In the genomic region with DNA sequence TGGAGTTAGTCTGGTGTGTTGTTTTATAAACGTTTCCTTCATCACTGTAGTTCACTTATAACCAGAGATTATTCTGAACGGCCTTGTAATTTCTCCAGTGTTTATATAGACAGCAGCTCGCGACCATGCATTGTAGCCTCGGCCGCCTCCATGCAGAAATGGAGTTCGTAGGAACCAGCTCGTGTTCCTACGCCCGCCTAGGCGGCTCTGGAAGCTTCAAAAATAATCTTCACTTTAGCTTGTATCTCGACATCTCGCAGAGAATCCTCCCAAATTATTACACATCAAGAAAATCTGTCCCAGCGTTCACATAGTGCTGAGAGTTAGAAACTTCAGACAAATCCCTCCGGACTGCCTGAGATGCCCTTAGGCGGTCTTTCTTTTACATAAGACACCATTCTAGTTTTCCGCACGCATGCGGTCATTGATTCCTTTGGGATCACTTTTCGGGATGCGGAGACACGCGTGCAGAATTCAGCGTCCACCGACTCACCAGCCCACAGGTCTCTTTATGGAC, we compare ENCODE assay signal across 8 mouse cellular contexts. TPM values are rescaled to one million over a fixed set of nuclear protein-coding genes. Genes with fewer than 3 reads are reported as not detected.
DNase-seq lines count a peak whose midpoint lies in the region; ATAC-seq and TF ChIP-seq lines count a peak whose summit lies in the region.

No protein-coding gene starts in this region.

- intact Hi-C loops in heart, postnatal 25 days (cut with DNase I), result no loop called here

- TF ChIP-seq POLR2A in ES-Bruce4 (IDR thresholded peaks at IDR 0.05; ENCODE audit: insufficient read depth, low read length), result no peak
- TF ChIP-seq POLR2A in embryonic fibroblast, embryonic 13.5 days (IDR thresholded peaks at IDR 0.05; ENCODE audit: low read depth, low read length), result peak; percentile 66
- TF ChIP-seq POLR2A in limb, embryonic 14.5 days (IDR thresholded peaks at IDR 0.05; ENCODE audit: borderline replicate concordance, extremely low read depth, insufficient read depth, insufficient read length), result no peak; the same call in 1 of the 2 replicates

- H3K9me3 ChIP-seq in ES-Bruce4 (replicated peaks; ENCODE audit: control insufficient read depth, insufficient read depth, low read length, poor library complexity, severe bottlenecking), result no peaks in the 10 kb centered on the region
- no peaks in the 10 kb centered on the region for H3K9me3 ChIP-seq in hindbrain, embryonic 16.5 days (ENCODE audit: control insufficient read depth, low read length)
- no peaks in the 10 kb centered on the region for H3K9me3 ChIP-seq in limb, embryonic 14.5 days (ENCODE audit: control insufficient read depth, low read length)
- H3K9me3 ChIP-seq in neural tube, embryonic 13.5 days, result no peaks in the 10 kb centered on the region

- peak; percentile 59 for DNase-seq in heart, adult 8-10 months (ENCODE audit: low spot score)
- no peak for DNase-seq in heart, postnatal 25 days (ENCODE audit: low spot score)
- DNase-seq in limb, embryonic 14.5 days (ENCODE audit: low spot score), result peak; percentile 64
- no peak for DNase-seq in retina, postnatal 1 day

- no peak for TF ChIP-seq CTCF in ES-Bruce4 (IDR thresholded peaks at IDR 0.05; ENCODE audit: low read depth, low read length)
- TF ChIP-seq CTCF in embryonic fibroblast, embryonic 13.5 days (IDR thresholded peaks at IDR 0.05; ENCODE audit: borderline replicate concordance, insufficient read depth, low read length), result no peak

- peak overlapping the region; percentile 64 for H3K4me2 ChIP-seq in hindbrain, embryonic 16.5 days (ENCODE audit: low read length)
- H3K4me2 ChIP-seq in limb, embryonic 14.5 days (replicated peaks; ENCODE audit: low read depth, low read length, severe bottlenecking), result peak overlapping the region; percentile 57
- H3K4me2 ChIP-seq in neural tube, embryonic 13.5 days, result peak overlapping the region; percentile 62

- H3K4me1 ChIP-seq in ES-Bruce4 (ENCODE audit: control insufficient read depth, insufficient read depth, low read length), result no peaks in the 10 kb centered on the region
- peaks cover 6% of the 10 kb centered on the region for H3K4me1 ChIP-seq in embryonic fibroblast, embryonic 13.5 days (ENCODE audit: control insufficient read depth, insufficient read depth, low read length)
- peaks cover 17% of the 10 kb centered on the region for H3K4me1 ChIP-seq in hindbrain, embryonic 16.5 days (ENCODE audit: control insufficient read depth, insufficient read depth, low read depth, low read length)
- peaks cover 23% of the 10 kb centered on the region for H3K4me1 ChIP-seq in limb, embryonic 14.5 days (ENCODE audit: control insufficient read depth, insufficient read depth, low read length)
- H3K4me1 ChIP-seq in neural tube, embryonic 13.5 days (replicated peaks), result peaks cover 33% of the 10 kb centered on the region

- no peaks in the 10 kb centered on the region for H3K27me3 ChIP-seq in ES-Bruce4 (ENCODE audit: control insufficient read depth, insufficient read depth, low read length, poor library complexity, severe bottlenecking)
- no peaks in the 10 kb centered on the region for H3K27me3 ChIP-seq in hindbrain, embryonic 16.5 days (replicated peaks; ENCODE audit: control insufficient read depth, insufficient read depth, low read length)
- H3K27me3 ChIP-seq in limb, embryonic 14.5 days (ENCODE audit: control insufficient read depth, insufficient read depth, low read length), result no peaks in the 10 kb centered on the region
- H3K27me3 ChIP-seq in neural tube, embryonic 13.5 days, result no peaks in the 10 kb centered on the region

- H3K4me3 ChIP-seq in ES-Bruce4 (ENCODE audit: low read depth, low read length), result peak overlapping the region; percentile 92
- H3K4me3 ChIP-seq in embryonic fibroblast, embryonic 13.5 days (ENCODE audit: insufficient read depth, low read length), result peak overlapping the region; percentile 77
- H3K4me3 ChIP-seq in hindbrain, embryonic 16.5 days (ENCODE audit: low read length), result peak overlapping the region; percentile 100
- H3K4me3 ChIP-seq in limb, embryonic 14.5 days (replicated peaks; ENCODE audit: low read length), result peak overlapping the region; percentile 77
- H3K4me3 ChIP-seq in neural tube, embryonic 13.5 days, result peak overlapping the region; percentile 95

- H3K9ac ChIP-seq in ES-Bruce4 (ENCODE audit: low read depth, poor library complexity, severe bottlenecking), result peak overlapping the region; percentile 91
- H3K9ac ChIP-seq in hindbrain, embryonic 16.5 days (ENCODE audit: low read depth, low read length), result peak overlapping the region; percentile 64
- peak overlapping the region; percentile 66 for H3K9ac ChIP-seq in limb, embryonic 14.5 days (ENCODE audit: low read depth, low read length, severe bottlenecking)
- peak overlapping the region; percentile 74 for H3K9ac ChIP-seq in neural tube, embryonic 13.5 days

- H3K27ac ChIP-seq in ES-Bruce4 (ENCODE audit: insufficient read depth, low read length), result peak overlapping the region; percentile 23; the same call in 1 of the 2 replicates
- H3K27ac ChIP-seq in embryonic fibroblast, embryonic 13.5 days (ENCODE audit: insufficient read depth, low read length), result peak overlapping the region; percentile 86
- H3K27ac ChIP-seq in hindbrain, embryonic 16.5 days (ENCODE audit: low read depth, low read length), result peak overlapping the region; percentile 78
- H3K27ac ChIP-seq in limb, embryonic 14.5 days (replicated peaks; ENCODE audit: low read depth, low read length), result peak overlapping the region; percentile 82
- peak overlapping the region; percentile 78 for H3K27ac ChIP-seq in neural tube, embryonic 13.5 days (replicated peaks)

- TF ChIP-seq EP300 in ES-Bruce4 (IDR thresholded peaks at IDR 0.05; ENCODE audit: insufficient read depth, low read depth, low read length), result no peak

- ATAC-seq in hindbrain, embryonic 16.5 days, result peak; percentile 63
- ATAC-seq in limb, embryonic 14.5 days (ENCODE audit: low FRiP score, low read depth), result peak; percentile 8
- peak; percentile 54 for ATAC-seq in neural tube, embryonic 13.5 days (ENCODE audit: low read depth)

- WGBS in hindbrain, embryonic 16.5 days, result under 1% methylated on average over 25 of the region's 25 CpGs
- WGBS in limb, embryonic 14.5 days, result 1% methylated on average over 25 of the region's 25 CpGs
- WGBS in neural tube, embryonic 13.5 days, result under 1% methylated on average over 25 of the region's 25 CpGs

- H3K36me3 ChIP-seq in ES-Bruce4 (ENCODE audit: control insufficient read depth, insufficient read depth, low read length, poor library complexity, severe bottlenecking), result peaks cover 7% of the 10 kb centered on the region; the same call in 1 of the 2 replicates
- H3K36me3 ChIP-seq in hindbrain, embryonic 16.5 days (ENCODE audit: control insufficient read depth, insufficient read depth, low read length), result no peaks in the 10 kb centered on the region
- H3K36me3 ChIP-seq in limb, embryonic 14.5 days (ENCODE audit: control insufficient read depth, insufficient read depth, low read length), result no peaks in the 10 kb centered on the region
- no peaks in the 10 kb centered on the region for H3K36me3 ChIP-seq in neural tube, embryonic 13.5 days

RNA-seq across cellular contexts. Expression of a gene that starts 5.9 kb away (rescaled TPM):
- total RNA-seq in heart, adult 8-10 months (2022), result 100 to 1,000 TPM; 170 to 189 (median 180) TPM
- total RNA-seq in heart, postnatal 25 days (2021), result 100 to 1,000 TPM; 192 to 213 TPM
- polyA plus RNA-seq in ES-Bruce4 (2011; ENCODE audit: insufficient read depth, insufficient read length, low read depth, missing spikeins), result 1,007 and 1,035 TPM in 2 replicates
- 479 and 482 TPM in 2 replicates for polyA plus RNA-seq in embryonic fibroblast, embryonic 13.5 days (2011; ENCODE audit: insufficient read length, low read depth, missing spikeins)
- 250 and 271 TPM in 2 replicates for polyA plus RNA-seq in hindbrain, embryonic 16.5 days (2015; fragmentation: Nextera tagmentation; extraction: Ambion mirVana)
- polyA plus RNA-seq in limb, embryonic 14.5 days (2012; rRNA removed), result 385 and 486 TPM in 2 replicates
- polyA plus RNA-seq in limb, embryonic 14.5 days (2014; fragmentation: Nextera tagmentation; extraction: Ambion mirVana), result 609 and 633 TPM in 2 replicates
- polyA plus RNA-seq in neural tube, embryonic 13.5 days (2015; fragmentation: Nextera tagmentation; extraction: Ambion mirVana), result 298 and 333 TPM in 2 replicates

RNA-seq across cellular contexts. Expression of a gene that starts 31.4 kb away (rescaled TPM):
- total RNA-seq in heart, adult 8-10 months (2022), result not detected
- not detected for total RNA-seq in heart, postnatal 25 days (2021)
- polyA plus RNA-seq in ES-Bruce4 (2011; ENCODE audit: insufficient read depth, insufficient read length, low read depth, missing spikeins), result not detected in 2 replicates
- polyA plus RNA-seq in embryonic fibroblast, embryonic 13.5 days (2011; ENCODE audit: insufficient read length, low read depth, missing spikeins), result not detected in 2 replicates
- 1.7 and 2.5 TPM in 2 replicates for polyA plus RNA-seq in hindbrain, embryonic 16.5 days (2015; fragmentation: Nextera tagmentation; extraction: Ambion mirVana)
- polyA plus RNA-seq in limb, embryonic 14.5 days (2012; rRNA removed), result not detected in 2 replicates
- 1.4 and 2.5 TPM in 2 replicates for polyA plus RNA-seq in limb, embryonic 14.5 days (2014; fragmentation: Nextera tagmentation; extraction: Ambion mirVana)
- 2.6 and 2.7 TPM in 2 replicates for polyA plus RNA-seq in neural tube, embryonic 13.5 days (2015; fragmentation: Nextera tagmentation; extraction: Ambion mirVana)

RNA-seq across cellular contexts. Expression of a gene that starts 44.2 kb away (rescaled TPM):
- under 1 TPM in 3 of 4 experiments, not detected in 1; 0.22 to 0.41 (median 0.26) TPM for total RNA-seq in heart, adult 8-10 months (2022)
- total RNA-seq in heart, postnatal 25 days (2021), result under 1 TPM; 0.16 to 0.25 TPM
- 8.8 and 9.4 TPM in 2 replicates for polyA plus RNA-seq in ES-Bruce4 (2011; ENCODE audit: insufficient read depth, insufficient read length, low read depth, missing spikeins)
- 4.9 and 5.5 TPM in 2 replicates for polyA plus RNA-seq in embryonic fibroblast, embryonic 13.5 days (2011; ENCODE audit: insufficient read length, low read depth, missing spikeins)
- polyA plus RNA-seq in hindbrain, embryonic 16.5 days (2015; fragmentation: Nextera tagmentation; extraction: Ambion mirVana), result 17.2 and 18.3 TPM in 2 replicates
- 7.4 and 8.6 TPM in 2 replicates for polyA plus RNA-seq in limb, embryonic 14.5 days (2012; rRNA removed)
- polyA plus RNA-seq in limb, embryonic 14.5 days (2014; fragmentation: Nextera tagmentation; extraction: Ambion mirVana), result 9.7 and 11.8 TPM in 2 replicates
- 12.2 and 12.4 TPM in 2 replicates for polyA plus RNA-seq in neural tube, embryonic 13.5 days (2015; fragmentation: Nextera tagmentation; extraction: Ambion mirVana)

Comparison
In these comparisons a context has a peak if more than half of its experiments do, and no peak if none do; other contexts are left out.
1. DNase-seq: peak in heart, adult 8-10 months (single experiment) and limb, embryonic 14.5 days (single experiment); none in heart, postnatal 25 days (single experiment) and retina, postnatal 1 day (single experiment).
2. H3K27ac ChIP-seq: peak in every context shown above with its lines; median percentile 86 in embryonic fibroblast, embryonic 13.5 days; 82 in limb, embryonic 14.5 days; 78 in hindbrain, embryonic 16.5 days; 78 in neural tube, embryonic 13.5 days; 23 in ES-Bruce4.
3. ATAC-seq: peak in every context shown above with its lines; median percentile 63 in hindbrain, embryonic 16.5 days; 54 in neural tube, embryonic 13.5 days; 8 in limb, embryonic 14.5 days.
4. Peak in every context shown above with its lines, with median percentiles within 50 percentile points of each other: H3K4me3 ChIP-seq, H3K9ac ChIP-seq and H3K4me2 ChIP-seq.